Mouse (Mus musculus): Measurements from ENCODE around the gene Slc19a1. TPM values are rescaled to one million over a fixed set of nuclear protein-coding genes. Genes with fewer than 3 reads are reported as not detected.
A peak's percentile ranks its signal among the peaks of the same experiment; 100 is the strongest.

The Slc19a1 gene
- polyA plus RNA-seq, 1 experiment from 2014 or later: 26.9 TPM

- no peak for DNase-seq (ENCODE audit: low spot score)
- Histone ChIP-seq H3K4me1 (ENCODE audit: control insufficient read depth, insufficient read depth, low read length) (peaks cover 3% of the 10 kb centered on the region; the same call in 1 of the 2 replicates), H3K27ac (ENCODE audit: low read depth, low read length) (no peak overlapping the region), H3K9me3 (ENCODE audit: control insufficient read depth, low read length) (no peaks in the 10 kb centered on the region), H3K27me3 (ENCODE audit: control insufficient read depth, insufficient read depth, low read length) (no peaks in the 10 kb centered on the region), H3K9ac (ENCODE audit: low read length) (no peak overlapping the region), H3K4me2 (ENCODE audit: low read depth) (no peak overlapping the region), H3K36me3 (ENCODE audit: control insufficient read depth, insufficient read depth, low read length) (no peaks in the 10 kb centered on the region), H3K4me3 (ENCODE audit: low read depth, low read length) (no peak overlapping the region)
- no peak for ATAC-seq (ENCODE audit: insufficient read depth, low FRiP score, low TSS enrichment)
- WGBS: 85% methylated on average over 4 of the region's 4 CpGs
Observed at GRCm38 (mm10) chr10:77011681-77012080, 20.4 kb upstream of the Slc19a1 start.

- ATAC-seq (ENCODE audit: insufficient read depth, low FRiP score, low TSS enrichment): no peak
- Histone ChIP-seq H3K9ac (ENCODE audit: low read length) (no peak overlapping the region), H3K4me1 (ENCODE audit: control insufficient read depth, insufficient read depth, low read length) (no peaks in the 10 kb centered on the region), H3K9me3 (ENCODE audit: control insufficient read depth, low read length) (no peaks in the 10 kb centered on the region), H3K4me2 (ENCODE audit: low read depth) (no peak overlapping the region), H3K27ac (ENCODE audit: low read depth, low read length) (no peak overlapping the region), H3K4me3 (ENCODE audit: low read depth, low read length) (no peak overlapping the region), H3K36me3 (ENCODE audit: control insufficient read depth, insufficient read depth, low read length) (no peaks in the 10 kb centered on the region), H3K27me3 (ENCODE audit: control insufficient read depth, insufficient read depth, low read length) (no peaks in the 10 kb centered on the region)
- DNase-seq (ENCODE audit: low spot score): no peak
- 88% methylated on average over 7 of the region's 7 CpGs for WGBS
Observed at GRCm38 (mm10) chr10:77016080-77016479, 16.0 kb upstream of the Slc19a1 start.

- Histone ChIP-seq H3K9ac (ENCODE audit: low read length) (no peak overlapping the region), H3K27me3 (ENCODE audit: control insufficient read depth, insufficient read depth, low read length) (no peaks in the 10 kb centered on the region), H3K36me3 (ENCODE audit: control insufficient read depth, insufficient read depth, low read length) (no peaks in the 10 kb centered on the region), H3K27ac (ENCODE audit: low read depth, low read length) (no peak overlapping the region), H3K4me1 (ENCODE audit: control insufficient read depth, insufficient read depth, low read length) (no peaks in the 10 kb centered on the region), H3K9me3 (ENCODE audit: control insufficient read depth, low read length) (no peaks in the 10 kb centered on the region), H3K4me2 (ENCODE audit: low read depth) (no peak overlapping the region), H3K4me3 (ENCODE audit: low read depth, low read length) (no peak overlapping the region)
- ATAC-seq (ENCODE audit: insufficient read depth, low FRiP score, low TSS enrichment): no peak
- WGBS: 33% methylated on average over 8 of the region's 8 CpGs
- DNase-seq (ENCODE audit: low spot score): no peak
Observed at GRCm38 (mm10) chr10:77016499-77016898, 15.5 kb upstream of the Slc19a1 start.

GRCm38 (mm10) chr10:77017061-77017460 is 15.0 kb upstream of the Slc19a1 start:
- no peaks in the 10 kb centered on the region for H3K9me3 ChIP-seq (ENCODE audit: control insufficient read depth, low read length)
- no peaks in the 10 kb centered on the region for H3K27me3 ChIP-seq (ENCODE audit: control insufficient read depth, insufficient read depth, low read length)

DNA sequence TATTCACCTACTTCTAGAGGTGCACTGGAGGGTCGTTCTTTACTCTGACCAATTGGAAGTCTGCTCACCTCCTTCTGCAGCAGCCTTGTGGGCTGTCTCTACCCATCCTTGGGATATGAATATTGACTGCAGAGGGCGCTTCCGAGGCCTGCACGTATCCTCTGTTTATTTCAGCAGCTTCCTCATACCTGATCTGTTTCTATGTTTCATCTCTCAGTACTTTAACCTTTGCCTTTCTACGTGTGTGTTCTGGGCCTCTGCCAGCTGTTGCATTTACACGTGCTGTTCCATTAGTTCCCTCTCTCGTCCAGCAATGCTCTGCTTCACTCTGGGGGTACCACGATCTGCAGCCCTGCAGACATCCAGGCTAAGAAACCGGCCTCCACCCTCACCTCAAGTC is 14.4 kb upstream of the Slc19a1 start:
- Histone ChIP-seq H3K36me3 (ENCODE audit: control insufficient read depth, insufficient read depth, low read length) (no peaks in the 10 kb centered on the region), H3K4me1 (ENCODE audit: control insufficient read depth, insufficient read depth, low read length) (no peaks in the 10 kb centered on the region), H3K4me2 (ENCODE audit: low read depth) (no peak overlapping the region), H3K4me3 (ENCODE audit: low read depth, low read length) (no peak overlapping the region), H3K9ac (ENCODE audit: low read length) (no peak overlapping the region), H3K9me3 (ENCODE audit: control insufficient read depth, low read length) (no peaks in the 10 kb centered on the region), H3K27ac (ENCODE audit: low read depth, low read length) (no peak overlapping the region), H3K27me3 (ENCODE audit: control insufficient read depth, insufficient read depth, low read length) (no peaks in the 10 kb centered on the region)
- ATAC-seq (ENCODE audit: insufficient read depth, low FRiP score, low TSS enrichment) (no peak), DNase-seq (ENCODE audit: low spot score) (no peak)
- WGBS: 83% methylated on average over 9 of the region's 9 CpGs

More at GRCm38 (mm10) chr10:77017061-77017460, 15.0 kb upstream of the Slc19a1 start:
- DNase-seq (ENCODE audit: low spot score) (no peak), ATAC-seq (ENCODE audit: insufficient read depth, low FRiP score, low TSS enrichment) (no peak)
- Histone ChIP-seq H3K4me2 (ENCODE audit: low read depth) (no peak overlapping the region), H3K4me3 (ENCODE audit: low read depth, low read length) (no peak overlapping the region), H3K36me3 (ENCODE audit: control insufficient read depth, insufficient read depth, low read length) (no peaks in the 10 kb centered on the region), H3K9ac (ENCODE audit: low read length) (no peak overlapping the region), H3K4me1 (ENCODE audit: control insufficient read depth, insufficient read depth, low read length) (no peaks in the 10 kb centered on the region), H3K27ac (ENCODE audit: low read depth, low read length) (no peak overlapping the region)
- WGBS: 81% methylated on average over 2 of the region's 2 CpGs

DNA sequence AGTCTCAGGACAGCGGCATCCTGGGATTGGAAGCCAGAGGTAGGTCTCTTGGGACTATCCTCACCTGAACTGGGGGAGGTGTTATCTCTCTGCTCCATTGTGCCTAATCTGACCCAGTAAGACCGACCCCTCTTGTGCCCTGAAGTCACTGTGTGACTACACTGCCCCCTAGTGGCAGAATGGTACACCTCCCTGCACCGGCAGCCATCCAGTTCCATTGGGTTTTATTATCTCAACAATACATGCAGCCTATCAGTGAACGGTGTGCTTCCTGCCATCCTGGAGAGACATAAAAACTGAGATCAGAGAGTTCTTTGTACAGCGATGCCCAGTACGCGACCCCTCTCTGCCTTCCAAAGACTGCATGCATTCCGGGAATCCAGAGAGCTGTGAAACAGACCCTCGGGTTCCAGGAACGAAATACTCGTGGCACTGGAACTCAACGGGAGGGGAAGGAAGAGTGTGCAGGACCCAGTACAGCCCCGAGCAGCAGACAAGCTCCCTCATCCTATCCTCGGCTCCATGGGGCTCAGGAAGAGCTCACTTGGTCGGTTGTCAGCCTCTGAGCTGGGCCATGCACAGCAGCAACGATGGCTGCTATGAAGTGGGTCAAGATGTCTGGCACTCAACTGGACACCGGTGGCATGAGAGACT is 10.5 kb upstream of the Slc19a1 start:
- Histone ChIP-seq H3K9ac (ENCODE audit: low read length) (no peak overlapping the region), H3K27me3 (ENCODE audit: control insufficient read depth, insufficient read depth, low read length) (no peaks in the 10 kb centered on the region), H3K27ac (ENCODE audit: low read depth, low read length) (no peak overlapping the region), H3K4me2 (ENCODE audit: low read depth) (peak overlapping the region; percentile 24; the same call in 1 of the 2 replicates), H3K9me3 (ENCODE audit: control insufficient read depth, low read length) (no peaks in the 10 kb centered on the region), H3K4me1 (ENCODE audit: control insufficient read depth, insufficient read depth, low read length) (no peaks in the 10 kb centered on the region), H3K4me3 (ENCODE audit: low read depth, low read length) (no peak overlapping the region), H3K36me3 (ENCODE audit: control insufficient read depth, insufficient read depth, low read length) (no peaks in the 10 kb centered on the region)
- WGBS: 33% methylated on average over 17 of the region's 17 CpGs
- peak; percentile 75; the same call in 1 of the 2 replicates for ATAC-seq (ENCODE audit: insufficient read depth, low FRiP score, low TSS enrichment)
- peak; percentile 86 for DNase-seq (ENCODE audit: low spot score)

- Histone ChIP-seq H3K9ac (ENCODE audit: low read length) (0 out of 2 replicates have a peak overlapping the region, but pooled peaks have one; percentile 10), H3K27me3 (ENCODE audit: control insufficient read depth, insufficient read depth, low read length) (no peaks in the 10 kb centered on the region), H3K4me2 (ENCODE audit: low read depth) (no peak overlapping the region), H3K27ac (ENCODE audit: low read depth, low read length) (no peak overlapping the region), H3K9me3 (ENCODE audit: control insufficient read depth, low read length) (no peaks in the 10 kb centered on the region), H3K4me3 (ENCODE audit: low read depth, low read length) (no peak overlapping the region), H3K36me3 (ENCODE audit: control insufficient read depth, insufficient read depth, low read length) (no peaks in the 10 kb centered on the region), H3K4me1 (ENCODE audit: control insufficient read depth, insufficient read depth, low read length) (no peaks in the 10 kb centered on the region)
- no peak for ATAC-seq (ENCODE audit: insufficient read depth, low FRiP score, low TSS enrichment)
- no peak for DNase-seq (ENCODE audit: low spot score)
- WGBS: 87% methylated on average over 13 of the region's 13 CpGs
Observed at GRCm38 (mm10) chr10:77022301-77023130, 9.5 kb upstream of the Slc19a1 start.

- no peaks in the 10 kb centered on the region for H3K27me3 ChIP-seq (ENCODE audit: control insufficient read depth, insufficient read depth, low read length)
- DNase-seq (ENCODE audit: low spot score) (no peak), ATAC-seq (ENCODE audit: insufficient read depth, low FRiP score, low TSS enrichment) (no peak)
- H3K4me1 ChIP-seq (ENCODE audit: control insufficient read depth, insufficient read depth, low read length): no peaks in the 10 kb centered on the region
- no peak overlapping the region for H3K4me2 ChIP-seq (ENCODE audit: low read depth)
- H3K9me3 ChIP-seq (ENCODE audit: control insufficient read depth, low read length): no peaks in the 10 kb centered on the region
- no peak overlapping the region for H3K9ac ChIP-seq (ENCODE audit: low read length)
- no peaks in the 10 kb centered on the region for H3K36me3 ChIP-seq (ENCODE audit: control insufficient read depth, insufficient read depth, low read length)
- no peak overlapping the region for H3K27ac ChIP-seq (ENCODE audit: low read depth, low read length)
- WGBS: 84% methylated on average over 5 of the region's 5 CpGs
- no peak overlapping the region for H3K4me3 ChIP-seq (ENCODE audit: low read depth, low read length)
Observed at GRCm38 (mm10) chr10:77024231-77024630, 7.8 kb upstream of the Slc19a1 start.

DNA sequence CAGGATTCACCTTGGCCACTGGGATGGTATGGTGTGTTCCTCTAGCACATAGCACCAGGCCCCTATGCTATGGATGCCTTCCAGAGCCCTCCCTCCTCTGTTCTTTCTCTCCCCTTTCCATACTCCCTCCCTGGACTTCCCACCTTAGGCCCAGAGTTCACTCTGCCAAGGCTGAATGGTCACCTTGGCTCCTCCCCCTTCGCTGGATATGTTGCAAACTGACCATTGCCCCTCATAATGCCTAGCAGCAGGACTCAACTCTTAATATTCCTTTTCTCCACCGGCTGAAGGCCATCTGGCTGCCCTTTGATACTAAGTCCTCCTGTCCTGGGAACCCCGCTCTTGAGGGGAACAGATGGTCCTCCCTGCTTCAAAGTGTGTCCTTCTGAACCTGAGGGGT is 5.1 kb upstream of the Slc19a1 start:
- Histone ChIP-seq H3K4me1 (ENCODE audit: control insufficient read depth, insufficient read depth, low read length) (no peaks in the 10 kb centered on the region), H3K4me2 (ENCODE audit: low read depth) (no peak overlapping the region), H3K9me3 (ENCODE audit: control insufficient read depth, low read length) (no peaks in the 10 kb centered on the region), H3K36me3 (ENCODE audit: control insufficient read depth, insufficient read depth, low read length) (no peaks in the 10 kb centered on the region), H3K27ac (ENCODE audit: low read depth, low read length) (no peak overlapping the region), H3K9ac (ENCODE audit: low read length) (no peak overlapping the region), H3K4me3 (ENCODE audit: low read depth, low read length) (no peak overlapping the region), H3K27me3 (ENCODE audit: control insufficient read depth, insufficient read depth, low read length) (no peaks in the 10 kb centered on the region)
- ATAC-seq (ENCODE audit: insufficient read depth, low FRiP score, low TSS enrichment): no peak
- WGBS: 67% methylated on average over 3 of the region's 3 CpGs
- no peak for DNase-seq (ENCODE audit: low spot score)
